Mouse (Mus musculus): ENCODE data around the gene Fam83g. TPM values are rescaled to one million over a fixed set of nuclear protein-coding genes. Genes with fewer than 3 reads are reported as not detected.
"Not testable (repeated sequence)": the region's sequence is repeated elsewhere in the genome, so short reads cannot be mapped to it uniquely, and the experiment has no call there.

The Fam83g gene
- total RNA-seq (2018; cell fraction: chromatin; rRNA removed) = 1 to 10 TPM in 5 of 26 experiments, under 1 TPM in 9, not detected in 12; 0.11 to 3.2 (median 0.45) TPM
- under 1 TPM in 19 of 26 experiments, not detected in 7; 0.03 to 0.85 (median 0.06) TPM for total RNA-seq (2018; cell fraction: cytosol; rRNA removed)
- total RNA-seq (2018; cell fraction: nucleus; rRNA removed) = 1 to 10 TPM in 3 of 26 experiments, under 1 TPM in 8, not detected in 15; 0.12 to 1.3 (median 0.36) TPM
- polyA plus RNA-seq (2018) = 0.26 TPM in 1 of 3 replicates, not detected in the others

- 9% methylated on average over 72 of the region's 76 CpGs for WGBS (ENCODE audit: missing documents)
- Histone ChIP-seq H3K27ac (no peak within 1 kb of the TSS), H3K79me2 (ENCODE audit: inconsistent target) (no peaks in the 10 kb centered on the region), H3K36me3 (ENCODE audit: inconsistent target) (no peaks in the 10 kb centered on the region), H3K4me3 (ENCODE audit: inconsistent target) (no peak within 1 kb of the TSS)
Observed at GRCm38 (mm10) chr11:61683907-61684731, at the start of gene Fam83g. Fam83g (plus strand) TSS chr11:61684091.

DNA sequence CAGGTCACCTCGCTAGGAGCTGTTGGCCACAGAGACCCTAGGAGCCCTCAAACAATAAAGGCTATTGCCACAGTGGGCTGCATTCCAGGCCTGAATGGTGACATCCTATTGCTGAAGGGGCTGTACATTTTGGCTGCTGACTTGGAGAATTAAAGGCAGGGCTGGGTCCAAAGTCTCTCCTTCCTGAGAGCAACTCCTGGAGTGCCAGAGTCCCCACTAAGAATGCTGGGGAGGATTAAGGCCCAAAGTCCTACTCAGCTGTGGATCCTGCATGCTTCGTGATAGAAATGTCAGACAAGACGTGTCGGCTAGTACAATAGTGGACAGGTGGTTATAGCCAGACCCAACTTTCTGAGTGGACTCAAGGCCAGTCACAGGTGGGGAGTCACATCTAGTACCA lies 47.6 kb upstream of the Fam83g start:
- not testable (repeated sequence) for H3K27ac ChIP-seq; H3K4me3 ChIP-seq (ENCODE audit: inconsistent target); H3K36me3 ChIP-seq (ENCODE audit: inconsistent target); H3K79me2 ChIP-seq (ENCODE audit: inconsistent target)
- 87% methylated on average over 3 of the region's 4 CpGs for WGBS (ENCODE audit: missing documents)

DNA sequence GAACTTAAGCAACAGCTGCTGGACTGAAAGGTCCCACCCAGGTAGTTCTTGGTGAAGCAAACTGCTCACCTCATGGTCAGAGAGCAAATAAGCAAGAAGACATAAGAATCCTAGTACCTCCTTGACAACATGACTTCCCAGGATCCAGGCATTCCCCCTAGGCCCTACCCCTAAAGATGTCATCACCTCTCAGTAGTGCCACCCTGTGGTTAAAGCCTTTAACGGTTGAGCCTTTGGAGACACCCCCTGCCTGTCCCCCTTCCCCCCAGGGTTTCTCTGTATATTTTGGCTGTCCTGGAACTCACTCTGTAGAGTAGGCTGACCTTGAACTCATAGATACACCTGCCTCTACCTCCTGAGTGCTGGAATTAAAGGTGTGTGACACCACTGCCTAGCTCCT lies 46.5 kb upstream of the Fam83g start:
- Histone ChIP-seq H3K79me2 (ENCODE audit: inconsistent target) (no peaks in the 10 kb centered on the region), H3K36me3 (ENCODE audit: inconsistent target) (no peaks in the 10 kb centered on the region), H3K4me3 (ENCODE audit: inconsistent target) (no peak overlapping the region), H3K27ac (no peak overlapping the region)
- WGBS (ENCODE audit: missing documents) = 80% methylated on average over 1 of the region's 1 CpGs

DNA sequence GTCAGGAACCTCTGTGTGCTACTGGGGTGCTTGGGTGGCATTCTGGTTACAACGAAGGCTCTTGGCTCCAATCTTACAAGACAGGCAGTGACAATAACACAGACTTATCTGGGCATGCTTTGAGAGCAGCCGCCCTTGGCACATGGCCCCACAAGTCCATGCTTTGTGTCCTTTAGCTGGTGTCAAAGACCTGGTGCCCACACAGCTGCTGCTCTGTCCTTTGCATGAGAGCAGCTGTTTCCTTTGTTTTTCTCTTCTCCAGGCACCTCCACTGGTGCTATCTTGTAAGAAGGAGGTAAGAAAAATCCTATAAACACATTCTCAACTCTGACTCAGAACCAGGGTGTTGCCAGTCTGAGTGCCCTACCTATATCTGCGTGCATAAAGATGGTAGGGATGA lies 46.0 kb upstream of the Fam83g start:
- no peak overlapping the region for H3K4me3 ChIP-seq (ENCODE audit: inconsistent target)
- H3K36me3 ChIP-seq (ENCODE audit: inconsistent target) = no peaks in the 10 kb centered on the region
- no peak overlapping the region for H3K27ac ChIP-seq
- H3K79me2 ChIP-seq (ENCODE audit: inconsistent target) = no peaks in the 10 kb centered on the region
- WGBS (ENCODE audit: missing documents) = 88% methylated on average over 3 of the region's 3 CpGs

DNA sequence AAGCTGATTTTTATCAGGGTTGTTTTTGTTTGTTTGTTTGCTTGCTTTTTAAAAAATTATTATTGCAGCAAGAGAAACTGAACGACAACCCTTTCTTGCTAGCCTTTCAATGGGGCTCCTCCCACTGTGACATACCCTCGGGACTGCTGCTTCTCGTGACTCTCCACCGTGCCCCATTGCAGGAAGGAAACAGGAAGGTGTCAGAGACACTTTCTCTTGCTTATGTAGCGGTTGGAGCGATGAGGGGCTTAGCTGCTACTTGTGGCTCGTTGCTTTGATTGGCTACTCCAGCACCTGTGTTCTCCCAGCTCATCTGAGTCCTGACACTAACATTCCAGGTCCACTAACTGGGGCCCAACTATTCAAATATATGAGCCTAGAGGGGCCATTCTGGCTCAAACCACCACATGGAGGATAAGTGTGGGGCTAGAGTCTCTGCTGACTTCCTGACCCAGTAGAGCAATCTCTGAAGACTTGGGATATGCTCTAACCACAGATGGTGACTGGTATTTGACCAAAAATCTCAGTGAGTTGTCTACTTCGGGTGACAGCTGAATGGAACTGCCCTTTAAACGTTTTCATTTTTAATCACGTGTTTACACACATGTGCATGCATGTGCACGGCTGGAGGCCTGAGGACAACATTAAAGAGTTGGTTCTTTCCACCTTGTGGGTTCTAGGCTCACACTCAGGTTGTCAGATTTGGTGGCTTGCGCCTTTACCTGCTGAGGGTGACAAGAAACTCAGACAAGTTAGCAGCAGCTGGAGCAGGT lies 44.9 kb upstream of the Fam83g start:
- Histone ChIP-seq H3K27ac (no peak overlapping the region), H3K36me3 (ENCODE audit: inconsistent target) (no peaks in the 10 kb centered on the region), H3K4me3 (ENCODE audit: inconsistent target) (no peak overlapping the region), H3K79me2 (ENCODE audit: inconsistent target) (no peaks in the 10 kb centered on the region)
- WGBS (ENCODE audit: missing documents) = 32% methylated on average over 12 of the region's 12 CpGs

DNA sequence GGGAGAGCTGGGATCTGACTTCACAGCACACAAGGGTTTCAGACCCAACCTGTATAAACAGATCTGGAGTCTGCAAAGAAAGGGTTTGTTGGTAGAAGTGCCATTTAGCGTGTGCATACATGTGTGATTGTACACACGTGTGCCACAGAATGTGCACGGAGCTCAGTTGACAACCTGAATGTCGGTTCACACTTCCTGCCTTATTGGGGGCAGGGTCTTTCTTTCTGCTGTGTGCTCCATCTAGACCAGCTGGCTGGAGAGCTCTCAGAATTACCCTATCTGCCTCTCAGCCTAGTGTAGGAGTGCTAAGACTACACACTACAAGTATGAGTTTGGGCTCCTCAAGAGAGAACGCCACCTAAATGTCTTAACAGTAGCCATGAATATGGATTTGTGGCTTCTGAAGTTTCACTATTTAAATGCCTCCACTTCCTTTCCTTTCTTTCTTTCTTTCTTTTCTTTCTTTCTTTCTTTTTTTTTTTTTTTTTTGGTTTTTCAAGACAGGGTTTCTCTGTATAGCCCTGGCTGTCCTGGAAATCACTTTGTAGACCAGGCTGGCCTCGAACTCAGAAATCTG lies 44.2 kb upstream of the Fam83g start:
- H3K79me2 ChIP-seq (ENCODE audit: inconsistent target) = no peaks in the 10 kb centered on the region
- no peaks in the 10 kb centered on the region for H3K36me3 ChIP-seq (ENCODE audit: inconsistent target)
- no peak overlapping the region for H3K4me3 ChIP-seq (ENCODE audit: inconsistent target)
- 95% methylated on average over 5 of the region's 6 CpGs for WGBS (ENCODE audit: missing documents)
- no peak overlapping the region for H3K27ac ChIP-seq

DNA sequence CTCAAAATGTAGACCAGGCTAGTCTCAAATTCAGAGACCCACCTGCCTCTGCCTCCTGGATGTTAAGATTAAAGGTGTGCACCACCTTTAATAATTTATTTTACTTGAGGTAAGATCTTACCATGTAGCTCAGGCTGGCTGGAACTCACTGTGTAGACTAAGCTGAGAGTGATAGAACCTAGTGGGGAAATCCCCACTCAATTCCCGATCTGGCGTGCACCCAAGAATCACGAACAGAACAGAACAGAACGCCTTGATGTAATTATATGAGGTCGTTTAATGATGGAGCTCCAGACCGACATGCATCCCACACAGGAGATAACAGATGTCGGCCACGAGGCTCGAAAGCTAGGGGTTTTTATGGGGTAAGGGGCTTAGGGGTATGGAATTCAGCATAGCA lies 43.3 kb upstream of the Fam83g start:
- H3K79me2 ChIP-seq (ENCODE audit: inconsistent target); H3K27ac ChIP-seq; H3K4me3 ChIP-seq (ENCODE audit: inconsistent target); H3K36me3 ChIP-seq (ENCODE audit: inconsistent target): not testable (repeated sequence)
- whole genome bisulfite sequencing (ENCODE audit: missing documents) = 98% methylated on average over 6 of the region's 9 CpGs

DNA sequence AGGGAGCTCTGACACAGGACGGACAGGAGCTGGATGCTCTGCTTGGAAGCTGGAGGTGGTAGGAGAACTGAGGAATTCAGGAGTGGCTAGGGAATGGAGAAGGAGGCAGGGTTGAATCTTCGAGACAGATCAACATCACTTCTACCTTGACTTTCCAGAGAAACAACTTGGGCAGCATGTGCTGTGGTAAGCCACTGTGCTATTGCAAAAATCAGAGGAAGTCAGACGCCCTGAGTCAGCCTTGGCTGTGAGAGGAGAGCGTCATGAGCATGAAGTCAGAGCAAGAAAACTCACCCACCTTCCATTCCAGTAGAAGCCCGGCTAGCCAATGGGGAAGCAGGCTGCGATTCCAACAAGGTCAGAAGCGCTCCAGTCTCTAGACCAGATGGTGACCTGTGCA lies 41.8 kb upstream of the Fam83g start:
- H3K27ac ChIP-seq = no peak overlapping the region
- H3K36me3 ChIP-seq (ENCODE audit: inconsistent target) = no peaks in the 10 kb centered on the region
- H3K79me2 ChIP-seq (ENCODE audit: inconsistent target) = no peaks in the 10 kb centered on the region
- H3K4me3 ChIP-seq (ENCODE audit: inconsistent target) = no peak overlapping the region
- whole genome bisulfite sequencing (ENCODE audit: missing documents) = 38% methylated on average over 7 of the region's 7 CpGs

DNA sequence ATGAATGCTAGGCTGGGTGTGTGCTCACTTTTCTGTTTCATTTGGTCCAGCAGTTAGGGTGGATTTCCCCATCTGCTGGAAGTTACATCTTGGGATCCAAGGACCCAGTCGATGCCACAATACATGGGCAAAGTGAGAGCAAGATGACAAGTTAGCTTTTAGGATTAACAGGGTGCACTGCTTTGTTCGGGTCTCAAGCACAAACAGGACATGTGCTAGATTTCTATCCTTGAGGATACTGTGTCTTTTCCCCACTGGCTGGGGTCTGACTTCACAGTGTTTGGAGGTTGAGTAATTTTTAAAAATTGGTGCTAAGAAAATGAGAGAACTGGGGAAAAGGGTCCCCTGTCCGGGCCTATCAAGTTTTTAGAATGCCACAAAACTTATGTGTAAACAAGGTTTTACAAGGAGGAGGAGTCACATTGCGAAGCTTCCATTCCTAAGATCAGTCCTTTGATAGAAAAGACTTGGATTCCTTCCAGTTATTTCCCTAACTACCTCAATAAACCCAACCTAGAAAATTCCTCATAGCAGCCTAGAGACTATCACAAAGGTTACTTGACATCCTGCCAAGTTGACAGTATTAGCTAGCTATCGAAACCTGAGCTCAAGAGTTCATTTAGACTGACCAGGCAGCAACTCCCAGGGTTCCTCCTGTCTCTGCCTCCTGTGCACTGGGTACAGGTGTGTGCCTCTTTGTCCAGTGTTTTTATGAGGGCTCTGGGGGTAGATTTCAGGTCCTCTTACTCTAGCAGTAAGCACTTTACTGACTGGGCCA lies 40.5 kb upstream of the Fam83g start:
- no peaks in the 10 kb centered on the region for H3K36me3 ChIP-seq (ENCODE audit: inconsistent target)
- H3K79me2 ChIP-seq (ENCODE audit: inconsistent target) = no peaks in the 10 kb centered on the region
- H3K27ac ChIP-seq = no peak overlapping the region
- no peak overlapping the region for H3K4me3 ChIP-seq (ENCODE audit: inconsistent target)
- 90% methylated on average over 5 of the region's 5 CpGs for WGBS (ENCODE audit: missing documents)

- no peaks in the 10 kb centered on the region for H3K36me3 ChIP-seq (ENCODE audit: inconsistent target)
- no peak overlapping the region for H3K27ac ChIP-seq
- H3K79me2 ChIP-seq (ENCODE audit: inconsistent target) = no peaks in the 10 kb centered on the region
- no peak overlapping the region for H3K4me3 ChIP-seq (ENCODE audit: inconsistent target)
- 72% methylated on average over 11 of the region's 11 CpGs for whole genome bisulfite sequencing (ENCODE audit: missing documents)
Observed at GRCm38 (mm10) chr11:61644576-61645326, 39.1 kb upstream of the Fam83g start.

DNA sequence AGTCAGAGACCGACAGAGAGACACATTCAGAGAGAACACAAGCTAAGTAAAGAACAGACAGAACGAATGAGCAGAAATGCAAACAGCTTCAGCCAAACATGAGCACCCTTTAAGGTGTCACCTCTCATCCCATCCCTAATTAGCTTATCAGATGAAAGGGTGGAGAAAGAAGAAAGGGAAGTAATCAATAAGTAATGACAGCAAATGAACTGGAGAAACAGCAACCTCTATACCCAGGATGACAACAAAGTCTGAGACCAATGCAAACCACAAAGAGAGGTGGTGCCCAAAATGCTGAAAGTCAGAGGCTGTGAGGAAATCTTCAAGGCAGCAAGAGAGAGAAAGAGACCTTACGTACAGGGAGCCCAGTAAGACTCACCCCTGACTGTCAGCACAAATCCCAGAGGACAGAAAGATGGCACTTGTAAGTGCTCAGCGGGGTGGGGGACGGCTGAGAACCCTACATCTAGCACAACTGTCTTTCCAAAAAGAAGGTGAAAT lies 38.5 kb upstream of the Fam83g start:
- Histone ChIP-seq H3K79me2 (ENCODE audit: inconsistent target) (no peaks in the 10 kb centered on the region), H3K27ac (no peak overlapping the region), H3K4me3 (ENCODE audit: inconsistent target) (no peak overlapping the region), H3K36me3 (ENCODE audit: inconsistent target) (no peaks in the 10 kb centered on the region)
- WGBS (ENCODE audit: missing documents) = 95% methylated on average over 5 of the region's 5 CpGs

- WGBS (ENCODE audit: missing documents) = 88% methylated on average over 2 of the region's 2 CpGs
- Histone ChIP-seq H3K79me2 (ENCODE audit: inconsistent target) (no peaks in the 10 kb centered on the region), H3K4me3 (ENCODE audit: inconsistent target) (no peak overlapping the region), H3K36me3 (ENCODE audit: inconsistent target) (no peaks in the 10 kb centered on the region), H3K27ac (no peak overlapping the region)
Observed at GRCm38 (mm10) chr11:61646499-61647039, 37.3 kb upstream of the Fam83g start.

All from macrophage (primary cell).